Mouse (Mus musculus) spleen, postnatal 4 days (tissue): ENCODE measurements around the gene Cdca3.
A peak's percentile ranks its signal among the peaks of the same experiment; 100 is the strongest.
"Not testable (repeated sequence)": the region's sequence is repeated elsewhere in the genome, so short reads cannot be mapped to it uniquely, and the experiment has no call there.

Experiments used
- DNase-seq, 2 experiments: peaks; one replicate each; pipeline ENCODE4 v3.0.0; 2022; ENCODE audit warnings: low spot score in 2 of 2

The Cdca3 gene

GRCm38 (mm10) chr6:124828868-124829798, at the start of gene Cdca3, which contains the start of gene Usp5:
Cdca3 (plus strand) TSS chr6:124829547.
Usp5 (minus strand) TSS chr6:124829484.
- DNase-seq, result peak; percentile 98

DNA sequence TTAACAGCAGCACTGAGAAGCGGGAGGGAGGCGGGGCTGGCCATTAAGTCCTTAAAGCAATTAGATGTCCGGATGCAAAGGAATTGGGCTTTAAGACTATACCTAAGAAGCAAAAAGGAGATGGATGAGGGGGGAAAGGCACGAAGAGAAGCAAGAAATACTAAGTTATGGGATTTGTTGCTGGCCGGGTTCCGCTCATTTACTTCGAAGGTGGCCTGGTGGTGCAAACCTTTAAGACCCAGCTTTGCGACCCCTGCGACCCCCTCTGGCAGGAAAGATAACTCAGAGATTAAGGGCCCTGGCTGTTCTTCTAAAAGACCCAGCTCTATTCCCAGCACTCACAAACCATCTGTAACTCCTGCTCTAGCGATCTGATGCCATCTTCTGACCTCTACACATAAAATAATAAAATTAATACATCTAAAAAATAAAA, 49.3 kb upstream of the Cdca3 start:
- no peak for DNase-seq

DNA sequence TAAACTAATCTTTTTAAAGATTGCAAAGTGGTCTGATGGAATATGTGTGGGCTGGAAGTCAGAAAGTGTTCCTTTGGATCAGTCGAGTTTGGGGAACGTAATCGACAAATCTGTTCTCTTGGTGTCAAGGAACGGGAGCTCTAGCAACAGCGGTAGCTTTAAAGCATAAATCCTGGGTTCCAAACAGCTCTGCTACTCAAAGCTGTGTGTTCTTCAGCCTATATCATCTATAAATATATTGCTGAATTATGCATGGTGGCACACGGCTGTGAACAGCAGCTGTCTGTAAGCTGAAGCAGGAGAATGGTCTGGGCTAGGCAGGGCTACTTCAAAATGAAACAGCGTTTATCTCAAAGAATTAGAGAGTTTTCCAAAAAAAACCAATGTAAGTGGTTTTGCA, 48.4 kb upstream of the Cdca3 start:
- DNase-seq, result no peak

DNA sequence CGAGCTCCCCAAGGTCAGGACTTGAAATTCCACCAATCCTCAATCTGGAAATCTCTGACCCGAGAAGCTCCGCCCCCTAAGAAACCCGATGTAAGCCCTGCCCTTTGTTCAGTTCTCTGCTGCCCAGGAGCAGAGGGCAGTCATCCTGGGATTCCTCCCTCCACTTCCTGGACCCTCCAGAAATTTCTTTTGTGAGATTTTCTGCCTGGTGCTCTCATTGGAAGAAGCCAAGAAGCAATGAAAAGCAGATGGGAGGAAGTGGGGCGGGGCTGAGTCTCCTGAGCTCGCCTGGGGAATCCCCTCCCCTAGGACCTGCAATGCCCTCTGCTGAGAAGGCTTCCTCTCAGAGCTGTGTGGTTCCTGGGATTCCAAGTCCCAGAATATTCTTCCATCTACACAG, 46.9 kb upstream of the Cdca3 start:
- no peak for DNase-seq

- no peak for DNase-seq
Measured at GRCm38 (mm10) chr6:124786756-124787420, 42.5 kb upstream of the Cdca3 start.

GRCm38 (mm10) chr6:124787722-124788121, 41.6 kb upstream of the Cdca3 start:
- no peak for DNase-seq

GRCm38 (mm10) chr6:124789519-124789918, 39.8 kb upstream of the Cdca3 start:
- no peak for DNase-seq

DNA sequence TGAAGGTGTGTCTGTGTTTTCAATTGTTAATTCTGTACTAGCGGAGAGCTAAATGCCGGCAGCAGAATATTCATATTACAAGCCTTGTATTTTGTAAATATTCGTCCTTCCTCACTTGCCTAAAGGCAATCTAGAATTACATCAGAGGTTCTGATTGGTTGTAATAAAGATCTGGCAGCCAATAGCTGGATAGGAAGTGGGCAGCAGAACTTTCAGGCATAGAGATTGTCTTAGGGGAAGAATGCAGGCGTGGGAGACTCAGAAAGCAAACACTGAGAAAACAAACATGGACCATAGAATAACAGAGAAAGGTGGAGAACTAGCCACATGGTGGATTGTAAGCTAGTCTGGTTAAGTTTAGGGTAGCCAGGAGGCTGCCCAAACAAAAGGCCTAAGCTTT, 39.2 kb upstream of the Cdca3 start:
- DNase-seq, result no peak

- no peak for DNase-seq
Measured at GRCm38 (mm10) chr6:124791911-124792310, 37.4 kb upstream of the Cdca3 start.

GRCm38 (mm10) chr6:124795781-124796180, 33.6 kb upstream of the Cdca3 start:
- DNase-seq, result no peak

DNA sequence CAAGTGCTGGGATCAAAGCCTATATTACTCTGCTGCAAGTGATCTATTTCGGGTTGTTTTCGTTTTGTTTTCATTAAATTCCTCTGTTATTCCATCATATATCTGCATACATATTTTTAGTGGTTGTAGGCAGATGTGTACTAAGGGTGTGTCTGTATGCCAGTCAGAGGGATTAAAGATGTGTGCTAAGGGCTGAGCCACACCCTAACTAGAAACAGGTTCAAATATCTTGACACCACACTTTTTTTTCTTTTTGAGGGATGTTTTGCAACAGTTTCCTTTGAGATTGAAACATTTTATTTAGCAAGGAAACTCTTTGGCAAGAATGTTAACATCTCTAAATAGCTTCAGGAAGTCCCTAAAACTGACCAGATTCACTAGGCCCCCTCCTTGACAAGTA, 33.1 kb upstream of the Cdca3 start:
- no peak for DNase-seq

DNA sequence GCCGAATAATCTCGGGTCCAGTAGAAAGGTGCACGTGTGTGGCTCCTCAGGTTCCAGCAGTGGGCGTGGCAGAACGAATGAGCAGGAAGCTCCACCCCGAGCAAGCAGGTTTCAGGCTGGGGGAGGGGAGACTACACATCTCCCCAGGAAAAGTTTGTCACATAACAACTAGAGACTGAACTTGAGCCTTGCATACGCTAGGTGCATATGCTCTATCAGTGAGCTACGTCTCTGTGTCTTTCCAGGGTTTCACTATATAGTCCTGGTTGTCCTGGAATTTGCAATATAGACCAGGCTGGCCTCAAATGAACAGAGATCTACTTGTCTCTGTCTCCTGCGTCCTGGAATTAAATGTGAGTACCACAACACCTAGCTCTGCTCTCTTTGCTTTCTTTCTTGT, 26.9 kb upstream of the Cdca3 start:
- DNase-seq, result not testable (repeated sequence)

- DNase-seq, result no peak
Measured at GRCm38 (mm10) chr6:124803061-124803460, 26.3 kb upstream of the Cdca3 start.

DNA sequence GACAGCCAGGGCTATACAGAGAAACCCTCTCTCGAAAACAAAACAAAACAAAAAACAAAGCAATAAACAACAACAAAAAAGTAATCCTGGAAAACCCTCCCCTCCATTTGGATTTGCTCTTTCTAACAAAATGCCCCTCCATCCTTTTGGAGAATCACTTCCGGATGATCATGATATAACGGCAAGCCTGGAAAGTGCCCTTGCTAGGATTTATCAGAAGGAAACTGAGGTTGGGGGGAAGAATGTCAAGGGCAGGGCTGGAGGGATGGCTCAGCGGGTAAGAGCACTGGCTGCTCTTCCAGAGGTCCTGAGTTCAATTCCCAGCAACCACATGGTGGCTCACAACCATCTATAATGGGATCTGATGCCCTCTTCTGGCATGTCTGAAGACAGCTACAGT, 25.7 kb upstream of the Cdca3 start:
- not testable (repeated sequence) for DNase-seq

DNA sequence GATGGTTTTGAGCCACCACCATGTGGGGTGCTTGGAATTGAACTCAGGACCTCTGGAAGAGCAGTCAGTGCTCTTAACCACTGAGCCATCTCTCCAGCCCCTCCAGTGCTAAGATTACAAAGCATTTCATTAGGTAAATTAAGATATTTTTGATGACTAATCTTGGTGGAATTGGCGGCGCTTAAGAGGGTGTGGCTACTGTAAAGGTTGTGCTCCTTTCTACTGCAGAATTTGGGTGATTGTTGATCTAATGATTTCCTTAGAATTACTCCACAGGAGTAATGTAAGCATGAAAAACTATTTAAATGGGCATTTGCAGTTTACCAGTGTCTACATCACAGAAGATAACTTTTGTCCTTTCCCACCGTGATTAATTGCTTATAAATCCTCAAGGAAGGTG, 25.0 kb upstream of the Cdca3 start:
- no peak for DNase-seq

DNA sequence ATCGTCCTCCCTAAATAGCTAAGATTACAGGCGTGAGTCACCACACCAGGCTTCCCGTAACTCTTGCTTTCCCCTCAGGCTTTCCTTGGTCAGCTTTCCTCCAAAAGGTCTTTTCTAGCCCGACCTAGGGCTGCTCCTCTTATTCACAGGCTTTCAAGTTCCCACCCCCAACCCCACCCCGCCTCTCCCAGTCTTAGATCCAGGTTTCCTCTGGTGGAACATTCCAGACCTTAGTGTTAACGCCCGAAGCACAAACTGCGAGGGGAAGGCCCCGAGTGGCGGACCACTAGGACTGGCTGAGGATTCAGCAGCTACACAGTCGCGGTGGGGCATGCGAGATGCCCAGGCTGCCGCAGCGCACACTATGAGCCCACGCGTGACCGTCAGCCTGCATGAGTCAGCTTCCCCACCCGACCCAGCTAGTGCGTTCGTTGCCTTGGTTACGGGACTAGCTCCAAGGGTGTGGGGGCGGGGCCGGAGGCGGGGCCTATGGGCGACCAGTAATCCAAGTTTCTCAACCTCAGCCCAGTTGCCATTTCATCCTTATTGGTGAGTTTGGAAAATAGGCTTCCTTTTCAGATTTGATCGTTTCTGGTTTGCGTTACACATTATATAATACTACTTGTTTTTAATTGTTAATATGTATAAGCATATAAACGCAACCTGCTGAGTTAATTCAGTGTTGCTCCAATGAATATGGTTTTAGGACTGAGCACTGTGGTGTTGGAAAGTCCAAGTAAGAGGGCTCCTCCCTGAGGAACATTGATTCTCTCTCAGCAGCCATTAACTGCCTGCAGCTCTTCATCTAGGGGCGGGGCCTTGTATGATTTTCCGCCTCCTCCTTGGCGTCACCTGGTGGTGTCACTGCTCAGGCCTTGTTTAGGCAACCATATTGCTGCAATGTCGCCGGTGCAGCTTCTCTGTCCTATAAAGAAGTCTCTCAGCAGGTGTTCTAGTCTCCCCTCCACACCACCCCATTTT, 23.7 kb upstream of the Cdca3 start:
- peak; percentile 84 to 89 for DNase-seq

DNA sequence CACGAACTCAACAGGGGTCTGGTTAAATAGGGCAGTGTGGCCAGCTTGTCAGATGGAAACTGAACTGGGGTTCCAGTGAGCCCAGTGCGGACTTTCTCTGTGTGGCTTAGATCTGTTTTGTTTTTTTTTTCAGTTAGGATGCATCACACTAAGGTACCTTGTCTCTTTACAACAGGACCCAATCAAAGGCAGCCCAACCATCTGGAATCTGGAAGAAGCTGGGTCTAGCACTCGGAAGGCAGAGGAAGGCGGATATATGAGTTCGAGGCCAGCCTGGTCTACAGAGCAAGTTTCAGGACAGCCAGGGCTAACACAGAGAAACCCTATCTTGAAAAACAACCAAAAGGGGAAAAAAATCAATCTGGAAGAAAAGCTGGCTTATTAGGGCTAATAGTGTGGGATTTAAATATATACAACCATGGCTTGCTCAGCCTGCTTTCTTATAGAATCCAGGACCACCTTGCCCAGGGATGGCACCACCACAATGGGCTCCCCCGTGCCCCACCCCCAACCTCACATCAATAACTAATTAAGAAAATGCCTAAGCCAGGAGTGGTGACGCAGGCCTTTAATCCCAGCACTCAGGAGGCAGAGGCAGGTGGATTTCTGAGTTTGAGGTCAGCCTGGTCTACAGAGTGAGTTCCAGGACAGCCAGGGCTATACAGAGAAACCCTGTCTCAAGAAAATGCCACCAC, 22.8 kb upstream of the Cdca3 start:
- no peak for DNase-seq

DNA sequence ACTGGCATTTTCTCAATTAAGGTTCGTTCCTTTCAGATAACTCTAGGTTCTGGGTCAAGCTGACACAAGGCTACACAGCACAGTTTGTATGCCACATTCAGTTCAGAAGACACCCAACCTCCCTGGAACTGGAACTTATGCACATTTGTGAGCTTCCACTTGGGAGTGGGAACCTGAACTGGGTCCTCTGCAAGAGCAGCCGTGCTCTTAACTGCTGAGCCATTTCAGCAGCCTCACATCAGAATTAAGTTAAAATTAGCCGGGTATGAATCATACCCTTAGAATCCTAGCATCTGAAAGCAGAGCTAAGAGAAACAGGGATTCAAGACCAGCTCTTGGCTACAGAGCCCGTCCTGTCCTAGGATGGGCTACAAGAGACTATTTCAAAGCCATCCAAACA, 22.0 kb upstream of the Cdca3 start:
- no peak for DNase-seq

- DNase-seq, result no peak
Measured at GRCm38 (mm10) chr6:124807986-124808357, 21.4 kb upstream of the Cdca3 start.

- peak; percentile 70 to 87 for DNase-seq
Measured at GRCm38 (mm10) chr6:124808358-124809012, 20.9 kb upstream of the Cdca3 start, which contains the start of gene Spsb2. Spsb2 (plus strand) TSS chr6:124808661.
